Mouse (Mus musculus) monocyte, adult 5-6 weeks (primary cell): ENCODE results near the gene Cbfb. TPM values are rescaled to one million over a fixed set of nuclear protein-coding genes. Genes with fewer than 3 reads are reported as not detected.

ENCODE experiments used
- ATAC-seq: fragments of 153-309, 156-312 bp; replicated peaks from 2 replicates; pipeline ENCODE4 v1.8.0; 2017; ENCODE audit warnings: mild to moderate bottlenecking; ENCODE audit not compliant: low TSS enrichment, insufficient number of reproducible peaks, severe bottlenecking, poor library complexity, low FRiP score
- total RNA-seq: library from RNA; stranded (forward); fragments of 200-1000, 200-491, 200-594 nt; gene quantifications from 3 replicates; pipeline ENCODE4 v1.2.3, GENCODE M21; 2017

The Cbfb gene
- 167 to 180 TPM (median 174 TPM) in 3 replicates for total RNA-seq

DNA sequence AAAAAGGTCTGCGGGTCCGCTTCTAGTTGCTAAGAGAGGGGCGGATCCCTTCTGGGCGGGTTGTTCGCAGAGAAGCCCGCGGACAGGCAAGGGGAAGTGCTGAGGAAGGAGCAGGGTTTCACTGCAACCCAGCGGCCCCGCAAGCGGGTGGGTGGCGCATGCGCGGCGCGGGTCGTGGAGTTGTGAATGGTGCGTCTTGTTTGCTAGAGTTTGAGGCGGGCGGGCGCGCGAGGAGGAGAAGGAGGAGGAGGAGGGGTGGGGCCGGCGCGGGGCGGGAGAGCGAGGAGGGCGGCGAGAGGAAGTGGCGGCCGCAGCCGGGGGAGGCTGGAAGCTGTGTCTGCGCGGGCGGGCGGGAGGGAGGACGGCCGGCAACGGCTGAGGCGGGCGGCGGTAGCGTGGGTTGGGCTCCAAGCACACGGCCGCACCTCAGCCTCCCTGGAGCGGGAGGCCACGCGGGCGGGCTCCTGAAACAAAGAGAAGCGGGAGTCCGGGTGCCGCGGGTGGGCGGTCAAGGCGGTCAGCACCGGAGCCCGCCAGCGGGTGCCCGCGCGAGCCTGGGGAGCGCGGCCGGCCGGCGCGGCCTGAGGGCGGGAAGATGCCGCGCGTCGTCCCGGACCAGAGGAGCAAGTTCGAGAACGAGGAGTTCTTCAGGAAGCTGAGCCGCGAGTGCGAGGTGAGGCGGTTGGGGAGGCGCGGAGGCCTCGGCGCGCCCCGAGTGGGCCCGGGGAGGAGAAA lies at the start of gene Cbfb:
Gene Cbfb (plus strand): TSS at position 294 of the 735 bp plus-strand sequence.
- peak; percentile 90 for ATAC-seq

- no peak for ATAC-seq
These were observed 40.6 kb upstream of the Cbfb start for GRCm38 (mm10) chr8:105129864-105130263.

DNA sequence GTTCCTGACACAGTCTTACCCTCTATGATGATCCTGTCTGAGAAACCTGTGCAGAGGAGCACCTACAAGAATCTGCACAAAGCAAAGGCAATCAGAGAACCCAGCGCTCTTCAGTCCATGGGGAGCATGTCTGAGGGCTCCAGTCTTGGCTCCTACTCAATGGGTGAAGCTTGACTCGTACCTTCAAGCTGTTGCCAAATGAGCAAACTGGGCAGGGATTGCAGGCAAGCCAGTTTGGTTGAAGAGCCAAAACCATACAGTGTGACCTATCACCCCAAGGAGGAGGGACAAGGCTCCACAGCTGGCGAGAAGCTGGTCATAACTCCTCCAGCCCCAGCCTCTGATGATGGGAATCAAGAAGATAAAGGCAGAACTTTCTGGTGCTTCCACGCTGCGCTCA lies 39.0 kb upstream of the Cbfb start, which contains the start of gene Ces4a:
Gene Ces4a (plus strand): TSS at position 292 of the 400 bp plus-strand sequence.
- no peak for ATAC-seq

GRCm38 (mm10) chr8:105138423-105138822 lies 32.1 kb upstream of the Cbfb start:
- ATAC-seq: peak; percentile 79

DNA sequence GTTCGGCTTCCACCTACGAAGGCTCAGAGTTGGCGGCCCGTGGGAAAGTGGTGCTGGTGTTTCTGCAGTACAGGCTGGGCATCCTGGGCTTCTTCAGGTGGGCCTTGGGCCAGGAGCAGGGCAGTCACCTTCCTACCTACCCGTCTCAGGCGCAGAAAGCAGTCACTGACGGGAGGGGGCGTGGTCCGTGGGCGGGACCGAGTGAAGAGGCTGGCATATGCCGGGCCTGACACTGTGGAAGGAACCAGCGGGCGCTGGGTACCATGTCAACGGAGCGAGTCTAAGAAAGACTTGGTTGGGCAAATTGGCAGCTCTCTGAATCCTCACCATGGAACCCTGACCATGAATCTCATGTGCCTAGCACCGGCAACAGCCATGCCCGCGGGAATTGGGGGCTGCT lies 28.1 kb upstream of the Cbfb start:
- no peak for ATAC-seq

DNA sequence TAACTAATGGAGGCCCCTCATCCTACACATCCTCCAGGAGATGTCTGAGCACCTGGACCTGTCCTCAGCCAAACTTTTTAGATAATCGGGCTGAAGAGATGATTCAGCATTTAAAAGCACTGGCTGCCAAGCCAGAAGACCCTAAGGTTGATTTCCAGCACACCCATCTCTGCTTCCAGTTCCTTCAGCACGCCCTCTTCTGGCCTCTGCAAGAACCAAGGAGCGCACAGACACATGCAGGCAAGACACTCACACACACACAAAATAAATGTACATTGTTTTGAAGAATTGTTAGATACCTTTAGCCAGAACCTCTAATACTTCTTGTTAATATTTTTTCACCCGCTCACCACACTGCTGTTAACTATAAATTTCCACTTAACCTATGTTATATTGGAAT lies 18.8 kb upstream of the Cbfb start:
- no peak for ATAC-seq

DNA sequence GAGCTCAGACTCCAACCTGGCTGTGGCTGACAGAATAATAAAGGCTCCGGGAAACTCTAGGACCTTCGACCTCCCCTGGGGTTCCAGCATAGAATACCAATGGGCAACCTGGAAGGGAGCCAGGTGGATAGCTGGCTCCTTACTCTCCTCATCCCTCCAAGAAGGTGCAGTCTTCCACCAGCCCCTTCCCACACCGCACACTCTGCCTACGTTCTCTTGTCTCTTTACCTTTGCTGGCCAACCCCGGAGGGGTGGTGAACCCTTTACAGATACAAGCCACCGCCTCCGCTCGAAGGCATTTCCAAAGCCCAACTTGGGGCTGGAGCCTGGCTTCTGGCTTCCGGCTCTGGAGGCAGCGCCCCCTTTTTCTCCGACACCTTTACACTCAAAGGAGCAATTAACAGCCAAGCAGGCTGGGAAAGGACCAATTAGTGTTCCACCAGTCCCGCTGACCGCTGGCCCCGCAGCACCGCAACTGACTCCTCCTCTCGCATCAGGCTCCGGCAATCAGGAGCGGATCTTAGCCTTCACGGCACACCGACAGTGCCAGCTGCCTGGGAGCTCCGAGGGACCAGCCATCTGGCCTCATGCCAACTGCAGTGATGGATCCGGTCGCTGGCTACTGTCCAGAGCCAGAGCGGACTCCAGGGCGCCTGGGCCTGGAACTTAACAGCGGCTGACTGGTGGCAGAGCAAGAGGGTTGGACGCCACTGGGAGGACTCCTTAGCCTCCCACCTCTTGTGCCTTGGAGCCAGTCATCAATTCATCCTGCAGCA lies 17.7 kb upstream of the Cbfb start:
- no peak for ATAC-seq

DNA sequence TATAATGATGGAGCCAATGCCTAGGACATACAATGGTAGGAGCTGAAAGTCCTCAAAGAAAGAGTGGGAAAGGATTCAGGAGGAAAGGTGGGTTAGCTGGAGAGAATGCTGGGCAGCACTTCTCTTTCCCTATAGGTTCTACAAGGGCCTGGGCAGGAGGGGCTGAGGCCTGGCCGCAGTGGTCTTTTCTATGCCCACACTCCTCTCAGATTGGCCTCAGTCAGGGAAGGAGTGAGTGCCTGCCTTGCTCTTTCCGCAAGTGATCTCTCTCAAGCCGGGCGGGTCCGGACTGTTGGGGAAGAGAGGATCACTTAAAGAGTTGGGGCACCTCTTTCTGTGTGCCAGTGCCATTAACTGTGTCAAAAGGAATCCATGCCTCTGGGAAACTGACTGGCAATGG lies 16.2 kb upstream of the Cbfb start:
- no peak for ATAC-seq

- no peak for ATAC-seq
These were observed 15.3 kb upstream of the Cbfb start for GRCm38 (mm10) chr8:105155091-105155745.

DNA sequence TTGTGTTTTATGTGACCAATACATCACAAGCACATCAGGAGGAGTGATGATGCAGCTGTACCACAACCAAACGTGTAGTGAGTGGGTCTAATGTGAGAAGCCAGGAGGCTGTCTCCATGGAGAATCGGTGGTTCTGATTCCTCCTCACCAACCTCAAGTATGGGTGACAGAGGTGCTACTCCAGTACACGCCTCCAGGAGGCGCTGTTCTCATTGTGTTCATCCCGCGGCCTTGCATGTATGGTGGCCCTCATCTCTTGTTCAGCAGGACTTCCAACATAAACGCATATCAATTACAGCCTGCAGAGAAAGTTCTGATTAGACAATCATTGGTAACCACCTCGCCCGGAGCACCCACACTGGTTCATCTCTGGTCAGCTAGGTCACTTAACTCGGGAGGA lies 12.9 kb upstream of the Cbfb start:
- peak; percentile 74 for ATAC-seq

GRCm38 (mm10) chr8:105158084-105158483 lies 12.4 kb upstream of the Cbfb start:
- no peak for ATAC-seq

DNA sequence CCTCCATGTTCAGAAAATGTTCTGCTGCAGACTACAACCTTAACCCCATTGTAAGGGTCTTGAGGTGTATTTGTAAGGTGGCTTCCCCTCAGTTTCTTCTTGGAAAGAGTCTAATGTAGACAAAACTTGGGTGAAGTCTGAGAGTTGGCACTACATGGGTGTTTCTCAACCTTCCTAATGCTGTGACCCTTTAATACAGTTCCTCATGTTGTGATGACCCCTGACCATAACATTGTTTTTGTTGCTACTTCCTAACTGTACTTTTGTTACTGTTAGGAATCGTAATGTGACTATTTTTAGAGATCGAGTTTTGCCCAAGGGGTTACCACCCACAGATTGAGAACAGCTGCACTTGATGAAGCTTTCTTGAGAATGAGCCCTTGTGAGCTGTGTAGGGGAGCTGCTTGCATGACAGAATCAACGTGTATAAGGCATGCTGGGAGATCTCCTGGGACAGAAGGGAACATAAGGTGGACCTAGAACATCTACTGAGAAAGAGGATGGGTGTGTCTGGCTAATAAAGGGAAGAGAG lies 9.3 kb upstream of the Cbfb start:
- no peak for ATAC-seq

GRCm38 (mm10) chr8:105164272-105164902 lies 6.1 kb upstream of the Cbfb start:
- ATAC-seq: no peak

GRCm38 (mm10) chr8:105165191-105165590 lies 5.3 kb upstream of the Cbfb start:
- no peak for ATAC-seq

- ATAC-seq: no peak
These were observed 3.4 kb upstream of the Cbfb start for GRCm38 (mm10) chr8:105167116-105167515.

- no peak for ATAC-seq
These were observed 892 bp upstream of the Cbfb start for GRCm38 (mm10) chr8:105169582-105169981.

DNA sequence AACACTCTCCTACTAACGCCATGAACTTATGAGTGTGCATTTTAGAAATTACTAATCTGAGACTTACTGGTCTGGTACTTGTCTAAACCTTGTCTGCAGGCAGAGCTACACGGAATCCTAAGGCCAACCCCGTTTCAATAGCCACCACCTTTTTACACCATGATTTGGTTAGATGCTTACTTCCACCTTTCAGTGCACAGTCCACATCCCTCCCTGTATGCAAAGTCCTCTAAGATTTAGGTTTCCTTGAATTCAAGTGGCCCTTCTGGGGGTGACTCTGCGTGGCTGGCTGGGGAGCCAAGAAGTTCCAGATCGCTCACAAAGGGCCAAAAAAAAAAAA lies 463 bp upstream of the Cbfb start:
- peak; percentile 25 for ATAC-seq

GRCm38 (mm10) chr8:105171116-105172002 lies 885 bp downstream of the Cbfb start:
- 0 out of 2 replicates have a peak, but pooled peaks have one; percentile 25 for ATAC-seq
